Mouse (Mus musculus): ENCODE data around the gene Pdk3. TPM values are rescaled to one million over a fixed set of nuclear protein-coding genes. Genes with fewer than 3 reads are reported as not detected.

Gene Pdk3
- 176 TPM for polyA plus RNA-seq (2014; fragmentation: Illumina TruSeq; extraction: RNeasy Lipid Tissue Mini Kit (QIAGEN cat#74804); ENCODE audit: low read depth, low replicate concordance)

GRCm38 (mm10) chrX:93831561-93832336 is at the start of gene Pdk3:
Gene Pdk3, minus strand, starts transcription at chrX:93832201.

Other genes with a start within 250 kb of the Pdk3 start
- gene Pola1, start 200.0 kb downstream of the Pdk3 start, polyA plus RNA-seq (2014; fragmentation: Illumina TruSeq; extraction: RNeasy Lipid Tissue Mini Kit (QIAGEN cat#74804); ENCODE audit: low read depth, low replicate concordance), result 3.7 TPM
- gene Pcyt1b, start 177.3 kb downstream of the Pdk3 start, polyA plus RNA-seq (2014; fragmentation: Illumina TruSeq; extraction: RNeasy Lipid Tissue Mini Kit (QIAGEN cat#74804); ENCODE audit: low read depth, low replicate concordance), result 4.0 TPM
- 57.0 TPM for gene AU015836, start 136.5 kb upstream of the Pdk3 start, polyA plus RNA-seq (2014; fragmentation: Illumina TruSeq; extraction: RNeasy Lipid Tissue Mini Kit (QIAGEN cat#74804); ENCODE audit: low read depth, low replicate concordance)

All from testis, adult 10 weeks (tissue).